8 mouse cellular contexts compared by ENCODE assay signal in the genomic region with DNA sequence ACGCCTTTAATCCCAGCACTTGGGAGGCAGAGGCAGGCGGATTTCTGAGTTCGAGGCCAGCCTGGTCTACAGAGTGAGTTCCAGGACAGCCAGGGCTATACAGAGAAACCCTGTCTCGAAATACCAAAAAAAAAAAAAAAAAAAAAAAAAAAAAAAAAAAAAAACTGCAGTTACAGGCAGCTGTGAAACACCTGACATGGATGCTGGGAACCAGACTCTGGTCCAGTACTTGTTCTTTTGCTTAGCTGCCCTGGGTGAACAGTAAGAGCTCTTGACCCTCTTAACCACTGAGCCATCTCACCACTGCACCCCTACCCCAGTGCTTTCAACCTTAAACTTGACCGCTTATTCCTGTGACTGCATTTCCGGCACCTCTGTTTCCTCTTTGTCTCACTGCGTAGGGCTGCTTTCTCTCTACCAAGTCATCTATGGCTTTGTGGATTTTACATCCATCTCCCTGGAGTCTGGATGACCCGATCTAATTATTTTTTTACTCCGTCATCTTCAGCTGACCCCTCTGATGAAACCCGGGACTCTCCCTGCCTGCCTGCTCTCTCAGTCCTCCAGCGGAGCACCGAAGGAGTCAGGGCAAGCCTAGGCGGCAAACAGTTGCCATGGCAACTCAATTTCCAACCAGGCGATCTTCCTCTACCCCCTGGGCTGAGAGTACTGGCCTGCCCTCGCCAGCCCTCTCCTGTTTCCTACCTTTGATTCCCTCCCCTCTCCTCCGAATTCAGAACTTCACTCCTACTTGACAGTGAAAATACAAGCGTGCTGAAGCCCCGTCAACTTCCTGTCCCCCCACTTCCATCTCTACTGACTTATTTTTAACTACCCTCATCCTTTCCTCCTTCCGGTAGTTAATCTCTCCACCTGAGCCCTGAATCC. TPM values are rescaled to one million over a fixed set of nuclear protein-coding genes. Genes with fewer than 3 reads are reported as not detected.
DNase-seq lines count a peak whose midpoint lies in the region; ATAC-seq lines count a peak whose summit lies in the region.

No protein-coding gene starts in this region.

- H3K9ac ChIP-seq in hindbrain, embryonic 11.5 days (ENCODE audit: low read depth, low read length): peak overlapping the region; percentile 52
- no peak overlapping the region for H3K9ac ChIP-seq in liver, embryonic 12.5 days
- peak overlapping the region; percentile 39; the same call in 1 of the 2 replicates for H3K9ac ChIP-seq in neural tube, embryonic 14.5 days (replicated peaks; ENCODE audit: low read depth, low read length)

- ATAC-seq in hindbrain, embryonic 11.5 days (ENCODE audit: low FRiP score): peak; percentile 70; the same call in 1 of the 2 replicates
- no peak for ATAC-seq in liver, embryonic 12.5 days
- peak; percentile 75 for ATAC-seq in neural tube, embryonic 14.5 days (ENCODE audit: low read depth)

- 0 out of 2 replicates have a peak, but pooled peaks cover 3% of the 10 kb centered on the region for H3K4me1 ChIP-seq in hindbrain, embryonic 11.5 days (replicated peaks; ENCODE audit: control insufficient read depth, insufficient read depth, low read length)
- 0 out of 2 replicates have a peak, but pooled peaks cover 4% of the 10 kb centered on the region for H3K4me1 ChIP-seq in liver, embryonic 12.5 days
- peaks cover 3% of the 10 kb centered on the region; the same call in 1 of the 2 replicates for H3K4me1 ChIP-seq in neural tube, embryonic 14.5 days (ENCODE audit: control insufficient read depth, insufficient read depth, low read length)

- peak overlapping the region; percentile 19 for H3K4me3 ChIP-seq in hindbrain, embryonic 11.5 days (ENCODE audit: low read depth, low read length)
- H3K4me3 ChIP-seq in liver, embryonic 12.5 days: peak overlapping the region; percentile 32
- peak overlapping the region; percentile 13; the same call in 1 of the 2 replicates for H3K4me3 ChIP-seq in neural tube, embryonic 14.5 days (ENCODE audit: low read depth, low read length)

- no peaks in the 10 kb centered on the region for H3K27me3 ChIP-seq in hindbrain, embryonic 11.5 days (ENCODE audit: control insufficient read depth, insufficient read depth, low read length)
- H3K27me3 ChIP-seq in liver, embryonic 12.5 days (replicated peaks): peaks cover 48% of the 10 kb centered on the region
- H3K27me3 ChIP-seq in neural tube, embryonic 14.5 days (ENCODE audit: control insufficient read depth, insufficient read depth, low read length): no peaks in the 10 kb centered on the region

- peak overlapping the region; percentile 51; the same call in 1 of the 2 replicates for H3K27ac ChIP-seq in hindbrain, embryonic 11.5 days (ENCODE audit: low read depth, low read length)
- no peak overlapping the region for H3K27ac ChIP-seq in liver, embryonic 12.5 days
- H3K27ac ChIP-seq in neural tube, embryonic 14.5 days (ENCODE audit: low read depth, low read length): peak overlapping the region; percentile 13; the same call in 1 of the 2 replicates

- H3K9me3 ChIP-seq in hindbrain, embryonic 11.5 days (ENCODE audit: control insufficient read depth, low read length): no peaks in the 10 kb centered on the region
- no peaks in the 10 kb centered on the region for H3K9me3 ChIP-seq in liver, embryonic 12.5 days (replicated peaks)
- H3K9me3 ChIP-seq in neural tube, embryonic 14.5 days (ENCODE audit: control insufficient read depth, low read length): no peaks in the 10 kb centered on the region

- H3K36me3 ChIP-seq in hindbrain, embryonic 11.5 days (ENCODE audit: control insufficient read depth, insufficient read depth, low read length): no peaks in the 10 kb centered on the region
- no peaks in the 10 kb centered on the region for H3K36me3 ChIP-seq in liver, embryonic 12.5 days
- no peaks in the 10 kb centered on the region for H3K36me3 ChIP-seq in neural tube, embryonic 14.5 days (ENCODE audit: control insufficient read depth, insufficient read depth, low read length)

- WGBS in hindbrain, embryonic 11.5 days: 19% methylated on average over 18 of the region's 19 CpGs
- 13% methylated on average over 19 of the region's 19 CpGs for WGBS in liver, embryonic 12.5 days (ENCODE audit: insufficient replicate concordance)
- WGBS in neural tube, embryonic 14.5 days: 19% methylated on average over 18 of the region's 19 CpGs

- DNase-seq in heart, adult 18-20 months: peak; percentile 37 to 49
- DNase-seq in heart, adult 8-10 months (ENCODE audit: low spot score): no peak
- peak; percentile 28 to 56 for DNase-seq in CD8-positive naive resting alpha-beta T cell, adult 2 months (ENCODE audit: low read depth in 2 of 2, low spot score in 2 of 2)
- peak; percentile 86 for DNase-seq in embryo, embryonic 10 days (ENCODE audit: low spot score)
- peak; percentile 76 for DNase-seq in hindbrain, embryonic 11.5 days (ENCODE audit: low spot score)
- no peak for DNase-seq in right cerebral cortex, postnatal 36 days (ENCODE audit: low spot score in 2 of 2)

- peak overlapping the region; percentile 42 for H3K4me2 ChIP-seq in hindbrain, embryonic 11.5 days (replicated peaks; ENCODE audit: low read depth, low read length)
- peak overlapping the region; percentile 56 for H3K4me2 ChIP-seq in liver, embryonic 12.5 days
- H3K4me2 ChIP-seq in neural tube, embryonic 14.5 days (ENCODE audit: low read depth, low read length): peak overlapping the region; percentile 46

RNA-seq across cellular contexts. Expression of a gene that starts 12.1 kb away (rescaled TPM):
- 1 to 10 TPM; 2.3 to 3.7 TPM for total RNA-seq in heart, adult 18-20 months (2021)
- total RNA-seq in heart, adult 8-10 months (2022): 1 to 10 TPM; 2.7 to 4.9 (median 3.0) TPM
- polyA plus RNA-seq in hindbrain, embryonic 11.5 days (2014; fragmentation: Nextera tagmentation; extraction: Ambion mirVana): 5.5 and 5.7 TPM in 2 replicates
- polyA plus RNA-seq in liver, embryonic 12.5 days (2016; fragmentation: Nextera tagmentation; extraction: Ambion mirVana): 0.57 and 0.62 TPM in 2 replicates
- polyA plus RNA-seq in neural tube, embryonic 14.5 days (2014; fragmentation: Nextera tagmentation; extraction: Ambion mirVana): 48.5 and 62.6 TPM in 2 replicates

RNA-seq across cellular contexts. Expression of a gene that starts 23.8 kb away (rescaled TPM):
- total RNA-seq in heart, adult 18-20 months (2021): 10 to 100 TPM; 23.9 to 25.6 TPM
- total RNA-seq in heart, adult 8-10 months (2022): 10 to 100 TPM; 23.2 to 27.3 (median 25.4) TPM
- polyA plus RNA-seq in hindbrain, embryonic 11.5 days (2014; fragmentation: Nextera tagmentation; extraction: Ambion mirVana): 97.7 and 98.6 TPM in 2 replicates
- 55.2 and 59.6 TPM in 2 replicates for polyA plus RNA-seq in liver, embryonic 12.5 days (2016; fragmentation: Nextera tagmentation; extraction: Ambion mirVana)
- polyA plus RNA-seq in neural tube, embryonic 14.5 days (2014; fragmentation: Nextera tagmentation; extraction: Ambion mirVana): 63.3 and 63.7 TPM in 2 replicates

RNA-seq across cellular contexts. Expression of a gene that starts 23.9 kb away (rescaled TPM):
- total RNA-seq in heart, adult 18-20 months (2021): 10 to 100 TPM; 29.7 to 31.6 TPM
- total RNA-seq in heart, adult 8-10 months (2022): 10 to 100 TPM; 26.5 to 31.2 (median 29.0) TPM
- 10.7 and 12.0 TPM in 2 replicates for polyA plus RNA-seq in hindbrain, embryonic 11.5 days (2014; fragmentation: Nextera tagmentation; extraction: Ambion mirVana)
- polyA plus RNA-seq in liver, embryonic 12.5 days (2016; fragmentation: Nextera tagmentation; extraction: Ambion mirVana): 12.7 and 13.0 TPM in 2 replicates
- polyA plus RNA-seq in neural tube, embryonic 14.5 days (2014; fragmentation: Nextera tagmentation; extraction: Ambion mirVana): 10.6 and 17.6 TPM in 2 replicates

RNA-seq across cellular contexts. Expression of a gene that starts 26.7 kb away (rescaled TPM):
- 1 to 10 TPM; 1.1 to 1.9 TPM for total RNA-seq in heart, adult 18-20 months (2021)
- 1 to 10 TPM; 1.1 to 2.9 (median 1.5) TPM for total RNA-seq in heart, adult 8-10 months (2022)
- 0.29 and 0.39 TPM in 2 replicates for polyA plus RNA-seq in hindbrain, embryonic 11.5 days (2014; fragmentation: Nextera tagmentation; extraction: Ambion mirVana)
- 0.17 and 0.26 TPM in 2 replicates for polyA plus RNA-seq in liver, embryonic 12.5 days (2016; fragmentation: Nextera tagmentation; extraction: Ambion mirVana)
- polyA plus RNA-seq in neural tube, embryonic 14.5 days (2014; fragmentation: Nextera tagmentation; extraction: Ambion mirVana): 7.5 and 8.3 TPM in 2 replicates

RNA-seq across cellular contexts. Expression of a gene that starts 27.6 kb away (rescaled TPM):
- total RNA-seq in heart, adult 18-20 months (2021): 10 to 100 TPM; 12.6 to 12.8 TPM
- 10 to 100 TPM; 23.4 to 29.9 (median 28.1) TPM for total RNA-seq in heart, adult 8-10 months (2022)
- 7.7 and 8.2 TPM in 2 replicates for polyA plus RNA-seq in hindbrain, embryonic 11.5 days (2014; fragmentation: Nextera tagmentation; extraction: Ambion mirVana)
- polyA plus RNA-seq in liver, embryonic 12.5 days (2016; fragmentation: Nextera tagmentation; extraction: Ambion mirVana): 2.7 and 2.8 TPM in 2 replicates
- polyA plus RNA-seq in neural tube, embryonic 14.5 days (2014; fragmentation: Nextera tagmentation; extraction: Ambion mirVana): 7.2 and 10.5 TPM in 2 replicates

Comparison
In these comparisons a context has a peak if more than half of its experiments do, and no peak if none do; other contexts are left out.
1. DNase-seq: peak in heart, adult 18-20 months (2 of 2), CD8-positive naive resting alpha-beta T cell, adult 2 months (2 of 2), embryo, embryonic 10 days (single experiment) and hindbrain, embryonic 11.5 days (single experiment); none in heart, adult 8-10 months (single experiment) and right cerebral cortex, postnatal 36 days (0 of 2).
2. Peak in every context shown above with its lines, with median percentiles within 50 percentile points of each other: H3K4me2 ChIP-seq and H3K4me3 ChIP-seq.